Mouse (Mus musculus): Measurements from ENCODE around the gene Ado. TPM values are rescaled to one million over a fixed set of nuclear protein-coding genes. Genes with fewer than 3 reads are reported as not detected.

Ado gene
- polyA plus RNA-seq, 1 experiment from 2014 or later, result 48.5 TPM

Other genes with a start within 250 kb of the Ado start
- gene Egr2, start 13.5 kb downstream of the Ado start, polyA plus RNA-seq (2014; fragmentation: Nextera tagmentation; extraction: Ambion mirVana), result 0.80 and 0.93 TPM in 2 replicates